Mouse (Mus musculus): ENCODE data around the gene Fstl5. TPM values are rescaled to one million over a fixed set of nuclear protein-coding genes. Genes with fewer than 3 reads are reported as not detected.

The Fstl5 gene
- polyA plus RNA-seq, 1 experiment = not detected

GRCm38 (mm10) chr3:76367000-76367399 is 292.9 kb downstream of the Fstl5 start:
- no peak for TF ChIP-seq GATA1 (IDR thresholded peaks at IDR 0.05; ENCODE audit: low read length)

GRCm38 (mm10) chr3:76369910-76370309 is 295.8 kb downstream of the Fstl5 start:
- no peak for TF ChIP-seq GATA1 (IDR thresholded peaks at IDR 0.05; ENCODE audit: low read length)

DNA sequence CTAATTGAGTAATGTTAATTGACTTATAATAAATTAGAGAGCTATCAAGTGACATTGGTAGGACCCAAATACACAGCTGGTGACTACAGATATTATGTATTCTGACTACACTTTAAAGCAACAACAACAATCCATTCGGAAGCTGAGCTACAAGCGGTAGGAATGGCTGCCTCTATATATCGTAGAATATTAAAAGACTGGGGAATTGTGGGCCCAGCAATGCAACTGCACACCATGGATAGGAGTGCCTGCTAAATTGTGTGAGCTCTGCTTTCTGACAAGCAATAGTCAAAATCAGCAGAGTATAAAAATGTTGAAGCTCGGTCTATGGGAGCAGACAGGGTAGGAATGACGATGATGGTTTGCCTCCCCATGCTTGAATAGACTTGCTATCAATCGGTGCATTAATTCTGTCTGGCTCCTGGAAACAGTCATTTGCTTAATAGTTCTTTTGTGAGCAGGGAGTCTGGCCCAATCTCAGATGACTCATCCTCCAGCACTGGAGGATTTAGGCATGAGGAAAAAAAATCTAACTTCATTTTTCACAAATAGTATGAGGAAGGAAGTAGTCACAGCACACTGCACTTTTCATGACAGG is 354.8 kb downstream of the Fstl5 start:
- no peak for TF ChIP-seq GATA1 (IDR thresholded peaks at IDR 0.05; ENCODE audit: low read length)

DNA sequence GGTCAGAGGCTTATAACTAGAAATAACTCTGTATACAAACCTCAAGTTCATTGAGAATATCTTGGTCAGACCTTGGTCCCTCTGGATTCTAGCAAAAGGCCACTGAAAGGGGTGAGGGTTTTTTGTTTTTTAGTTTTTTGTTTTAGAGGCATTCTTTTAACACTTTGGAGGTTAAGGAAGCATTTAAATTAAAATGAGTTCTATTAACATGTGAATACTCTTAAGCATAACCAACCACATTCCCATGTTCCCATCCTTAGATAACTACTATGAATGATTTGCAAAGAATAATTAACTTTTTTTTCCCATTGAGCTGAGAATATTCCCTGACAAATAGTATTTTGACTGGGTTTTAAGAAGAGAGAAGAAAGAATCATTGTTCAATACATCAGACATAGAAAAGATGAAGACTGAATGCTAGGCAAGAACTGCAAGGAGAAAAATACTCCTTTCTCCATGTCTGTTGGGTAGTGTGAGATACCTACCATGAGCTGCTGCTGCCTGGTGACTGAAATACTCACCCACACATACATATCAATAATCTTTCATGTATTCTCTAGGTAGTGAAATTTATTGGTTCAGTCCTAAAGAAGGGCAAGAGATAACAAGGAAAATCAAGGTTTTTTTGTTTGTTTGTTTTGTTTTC is 393.3 kb downstream of the Fstl5 start:
- TF ChIP-seq GATA1 (IDR thresholded peaks at IDR 0.05; ENCODE audit: low read length) = no peak

DNA sequence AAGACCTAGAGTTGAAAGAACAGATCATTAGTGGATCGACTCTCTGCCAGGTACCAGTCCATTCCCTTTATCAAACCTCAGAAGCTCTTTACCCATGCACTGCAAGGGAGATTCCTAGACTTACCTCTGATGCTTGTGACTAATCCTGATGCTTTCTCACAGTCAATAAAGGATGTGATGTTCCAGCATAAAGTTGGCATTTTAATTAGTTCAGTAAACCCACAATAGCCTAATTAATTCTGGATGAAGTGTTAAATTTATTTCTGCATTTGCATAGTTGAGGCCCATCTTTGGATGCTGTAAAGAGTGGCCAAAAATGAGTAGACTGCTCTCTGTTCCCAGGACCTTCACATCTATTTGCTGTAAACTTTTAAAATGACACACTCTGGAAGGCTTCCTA is 394.1 kb downstream of the Fstl5 start:
- no peak for TF ChIP-seq GATA1 (IDR thresholded peaks at IDR 0.05; ENCODE audit: low read length)

- TF ChIP-seq GATA1 (IDR thresholded peaks at IDR 0.05; ENCODE audit: low read length) = no peak
Observed at GRCm38 (mm10) chr3:76508811-76509210, 434.7 kb downstream of the Fstl5 start.

- no peak for TF ChIP-seq GATA1 (IDR thresholded peaks at IDR 0.05; ENCODE audit: low read length)
Observed at GRCm38 (mm10) chr3:76567346-76567745, 493.3 kb downstream of the Fstl5 start.

DNA sequence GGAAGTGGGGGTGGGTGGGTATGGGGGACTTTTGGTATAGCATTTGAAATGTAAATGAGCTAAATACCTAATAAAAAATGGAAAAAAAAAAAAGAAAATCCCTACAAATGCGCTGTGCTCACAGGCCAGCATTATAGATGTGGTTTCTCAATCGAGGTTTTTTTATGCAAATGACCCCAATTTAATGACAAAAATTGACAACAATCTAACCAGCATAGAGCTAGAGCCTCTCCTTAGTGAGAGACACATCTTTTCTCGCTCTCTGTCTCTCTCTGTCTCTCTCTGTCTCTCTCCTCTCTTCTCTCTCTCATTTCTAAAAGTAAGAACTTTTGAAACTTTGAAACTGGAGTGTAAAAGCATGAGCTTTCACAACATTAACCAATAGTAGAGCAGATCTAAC is 498.4 kb downstream of the Fstl5 start:
- TF ChIP-seq GATA1 (IDR thresholded peaks at IDR 0.05; ENCODE audit: low read length) = no peak

DNA sequence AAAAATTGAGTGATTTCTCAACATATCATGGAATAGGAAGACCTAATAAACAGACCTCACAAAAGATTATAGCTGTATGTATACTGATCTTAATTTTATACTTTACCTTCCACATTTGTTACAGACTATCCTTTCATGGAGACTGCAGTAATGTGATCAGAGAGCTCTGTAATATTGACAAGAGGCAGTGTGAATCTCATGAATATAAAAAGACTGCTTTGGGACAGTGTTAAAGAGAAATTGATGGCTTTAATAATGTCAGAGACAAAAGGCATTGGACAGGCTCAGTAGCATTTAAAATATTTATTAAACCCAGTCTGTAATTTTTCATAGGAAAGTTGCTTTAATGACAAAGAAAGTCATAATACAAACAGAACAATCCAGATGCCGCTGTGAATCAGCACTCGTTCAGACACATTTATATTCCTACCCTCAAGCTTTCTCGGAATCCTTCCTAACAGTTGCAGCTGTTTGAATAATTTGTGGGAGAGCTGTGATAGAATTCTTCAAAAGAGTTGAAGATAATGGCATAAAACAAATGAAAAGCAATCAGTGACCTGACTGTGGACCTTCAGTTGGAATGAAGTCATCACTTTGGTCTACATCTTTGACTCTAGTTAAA is 499.0 kb downstream of the Fstl5 start:
- TF ChIP-seq GATA1 (IDR thresholded peaks at IDR 0.05; ENCODE audit: low read length) = no peak

- TF ChIP-seq GATA1 (IDR thresholded peaks at IDR 0.05; ENCODE audit: low read length) = no peak
Observed at GRCm38 (mm10) chr3:76593148-76593547, 519.1 kb downstream of the Fstl5 start.

DNA sequence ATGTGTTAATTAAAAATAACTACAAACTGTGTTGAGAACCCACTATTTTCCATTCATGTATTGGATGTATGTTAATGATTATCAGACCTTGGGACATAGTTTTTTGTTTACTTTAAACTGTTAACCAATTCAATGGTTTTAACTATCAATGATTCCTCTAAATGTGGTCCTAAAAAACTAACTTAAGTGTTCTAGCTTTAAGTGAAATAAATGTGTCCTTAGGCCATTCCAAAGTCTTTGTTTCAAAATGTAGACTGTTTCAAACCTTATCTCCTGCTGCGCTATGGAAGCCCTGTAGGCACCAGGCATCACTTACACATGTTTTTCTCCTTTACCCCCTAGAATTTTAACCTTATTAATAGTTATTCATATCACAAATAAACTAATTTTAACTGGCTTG is 546.0 kb downstream of the Fstl5 start:
- no peak for TF ChIP-seq GATA1 (IDR thresholded peaks at IDR 0.05; ENCODE audit: low read length)

- no peak for TF ChIP-seq GATA1 (IDR thresholded peaks at IDR 0.05; ENCODE audit: low read length)
Observed at GRCm38 (mm10) chr3:76654243-76654642, 580.2 kb downstream of the Fstl5 start.

DNA sequence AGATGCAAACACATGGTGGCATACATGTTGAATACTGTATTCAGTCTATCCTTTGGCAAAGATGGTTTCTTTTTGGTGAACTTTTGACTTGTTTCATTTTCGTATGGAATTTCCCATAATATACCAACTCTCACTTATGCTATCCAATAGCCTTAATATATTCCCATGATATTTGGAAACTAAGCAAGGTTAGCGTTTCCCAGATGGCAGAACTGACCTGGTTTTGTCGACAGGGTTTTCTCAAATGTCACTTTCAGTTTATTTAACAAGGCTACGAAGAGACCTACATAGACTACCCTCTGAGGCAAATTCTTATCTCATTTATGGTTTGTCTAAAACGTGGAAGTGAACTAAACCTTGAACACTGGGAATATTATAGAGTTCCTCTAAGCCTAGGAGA is 596.8 kb downstream of the Fstl5 start:
- TF ChIP-seq GATA1 (IDR thresholded peaks at IDR 0.05; ENCODE audit: low read length) = no peak

DNA sequence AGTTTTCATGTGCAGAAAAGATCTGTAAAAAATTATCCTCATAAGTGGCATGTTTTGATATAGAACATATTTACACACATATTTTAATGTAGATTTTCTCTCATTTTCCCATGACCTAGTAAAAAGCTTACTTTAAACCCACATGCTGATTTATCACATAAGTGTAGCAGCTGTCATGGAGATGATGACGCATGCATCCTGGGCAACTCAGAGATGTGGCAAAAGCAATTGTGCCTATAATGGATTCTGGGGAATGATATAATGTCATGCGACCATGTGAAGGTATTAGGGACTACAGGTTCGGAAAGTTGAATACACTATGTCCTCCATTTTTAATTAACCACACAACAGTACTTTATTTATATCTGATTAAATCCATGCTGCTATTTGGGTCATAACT is 601.9 kb downstream of the Fstl5 start:
- TF ChIP-seq GATA1 (IDR thresholded peaks at IDR 0.05; ENCODE audit: low read length) = no peak

GRCm38 (mm10) chr3:76679853-76680545 is 605.9 kb downstream of the Fstl5 start:
- TF ChIP-seq GATA1 (IDR thresholded peaks at IDR 0.05; ENCODE audit: low read length) = no peak

- TF ChIP-seq GATA1 (IDR thresholded peaks at IDR 0.05; ENCODE audit: low read length) = no peak
Observed at GRCm38 (mm10) chr3:76680546-76680883, 606.4 kb downstream of the Fstl5 start.

All from G1E-ER4 (cell line).